Comparison of ENCODE assay signal across 13 mouse cellular contexts in the genomic region with DNA sequence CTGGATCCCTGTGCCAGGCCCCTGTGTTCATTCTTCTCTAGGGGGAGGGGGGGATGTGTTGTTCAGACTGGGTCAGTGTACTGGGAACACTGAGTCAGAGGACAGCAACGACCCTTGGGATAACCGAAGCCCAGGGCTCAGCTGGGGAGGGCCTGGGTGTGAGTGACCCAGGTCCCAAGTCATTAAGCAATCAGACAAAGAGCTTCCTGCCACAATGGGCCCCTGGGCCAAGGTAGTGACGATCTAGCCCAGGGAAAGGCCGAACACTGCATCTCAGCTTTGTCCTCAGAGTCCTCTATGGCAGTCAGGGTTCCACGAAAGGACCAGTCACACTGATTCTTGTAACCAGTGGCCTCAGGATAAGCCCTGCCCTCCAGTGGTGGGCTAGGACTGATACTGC. TPM values are rescaled to one million over a fixed set of nuclear protein-coding genes. Genes with fewer than 3 reads are reported as not detected.
DNase-seq lines count a peak whose midpoint lies in the region; ATAC-seq and TF ChIP-seq lines count a peak whose summit lies in the region.
"Had no signal": no experiment of that assay in that cellular context is flagged by ENCODE, and none has a peak within 500 bp of the region (broad histone marks: within the 10 kb centered on the region; RNA-seq: fewer than 3 reads in every experiment).

No protein-coding gene starts in this region.

- no peaks in the 10 kb centered on the region; the same call in 1 of the 2 replicates for H3K27me3 ChIP-seq in hindbrain, embryonic 10.5 days (ENCODE audit: insufficient read depth, poor library complexity, severe bottlenecking)
- H3K27me3 ChIP-seq in hindbrain, embryonic 13.5 days: no peaks in the 10 kb centered on the region
- no peaks in the 10 kb centered on the region for H3K27me3 ChIP-seq in liver, postnatal 0 days (ENCODE audit: insufficient read depth, low read length)
- no peaks in the 10 kb centered on the region; the same call in 1 of the 2 replicates for H3K27me3 ChIP-seq in liver, embryonic 11.5 days (replicated peaks; ENCODE audit: control insufficient read depth, insufficient read depth, low read length)
- H3K27me3 ChIP-seq in heart, embryonic 13.5 days (replicated peaks): no peaks in the 10 kb centered on the region
- H3K27me3 ChIP-seq: embryonic facial prominence, embryonic 13.5 days; forebrain, embryonic 13.5 days; midbrain, embryonic 13.5 days had no signal

- peak overlapping the region; percentile 16; the same call in 1 of the 2 replicates for H3K27ac ChIP-seq in hindbrain, embryonic 10.5 days
- no peak overlapping the region for H3K27ac ChIP-seq in hindbrain, embryonic 13.5 days
- H3K27ac ChIP-seq in liver, postnatal 0 days (ENCODE audit: low read depth): peak overlapping the region; percentile 16; the same call in 1 of the 2 replicates
- H3K27ac ChIP-seq in liver, embryonic 11.5 days (ENCODE audit: low read depth, low read length): no peak overlapping the region; the same call in 1 of the 2 replicates
- H3K27ac ChIP-seq in heart, embryonic 13.5 days (replicated peaks): peak overlapping the region; percentile 85
- H3K27ac ChIP-seq: forebrain, embryonic 13.5 days had no signal

- H3K4me2 ChIP-seq in hindbrain, embryonic 13.5 days: no peak overlapping the region
- no peak overlapping the region for H3K4me2 ChIP-seq in liver, postnatal 0 days (ENCODE audit: low read depth, low read length)
- no peak overlapping the region for H3K4me2 ChIP-seq in liver, embryonic 11.5 days
- H3K4me2 ChIP-seq in heart, embryonic 13.5 days: no peak overlapping the region
- H3K4me2 ChIP-seq: embryonic facial prominence, embryonic 13.5 days; forebrain, embryonic 13.5 days; midbrain, embryonic 13.5 days had no signal

- no peak for ATAC-seq in hindbrain, embryonic 13.5 days (ENCODE audit: low FRiP score)
- ATAC-seq in liver, postnatal 0 days: no peak
- ATAC-seq in liver, embryonic 11.5 days (replicated peaks; ENCODE audit: low FRiP score): no peak
- ATAC-seq in heart, embryonic 13.5 days (ENCODE audit: extremely low read depth, insufficient number of reproducible peaks, low FRiP score, low TSS enrichment): no peak
- ATAC-seq: CD4-positive, CD25-positive, alpha-beta regulatory T cell, adult 4 months; forebrain, embryonic 13.5 days; midbrain, embryonic 13.5 days had no signal

- no peaks in the 10 kb centered on the region for H3K36me3 ChIP-seq in hindbrain, embryonic 10.5 days
- H3K36me3 ChIP-seq in hindbrain, embryonic 13.5 days: no peaks in the 10 kb centered on the region
- H3K36me3 ChIP-seq in liver, postnatal 0 days (replicated peaks; ENCODE audit: insufficient read depth, low read length): no peaks in the 10 kb centered on the region
- H3K36me3 ChIP-seq in liver, embryonic 11.5 days (ENCODE audit: control insufficient read depth, insufficient read depth, low read length): no peaks in the 10 kb centered on the region
- 0 out of 2 replicates have a peak, but pooled peaks cover 5% of the 10 kb centered on the region for H3K36me3 ChIP-seq in heart, embryonic 13.5 days
- H3K36me3 ChIP-seq: embryonic facial prominence, embryonic 13.5 days; midbrain, embryonic 13.5 days had no signal

- no peaks in the 10 kb centered on the region for H3K9me3 ChIP-seq in hindbrain, embryonic 10.5 days
- H3K9me3 ChIP-seq in hindbrain, embryonic 13.5 days: no peaks in the 10 kb centered on the region
- no peaks in the 10 kb centered on the region for H3K9me3 ChIP-seq in liver, postnatal 0 days (ENCODE audit: low read length)
- H3K9me3 ChIP-seq in liver, embryonic 11.5 days (ENCODE audit: control insufficient read depth, low read length): no peaks in the 10 kb centered on the region
- no peaks in the 10 kb centered on the region for H3K9me3 ChIP-seq in heart, embryonic 13.5 days
- H3K9me3 ChIP-seq: embryonic facial prominence, embryonic 13.5 days; forebrain, embryonic 13.5 days; midbrain, embryonic 13.5 days had no signal

- no peak for TF ChIP-seq CTCF in liver, postnatal 0 days (IDR thresholded peaks at IDR 0.05; ENCODE audit: low read depth)

- 62% methylated on average over 5 of the region's 5 CpGs for WGBS in hindbrain, embryonic 10.5 days
- WGBS in hindbrain, embryonic 13.5 days: 69% methylated on average over 5 of the region's 5 CpGs
- 55% methylated on average over 5 of the region's 5 CpGs for WGBS in liver, postnatal 0 days (ENCODE audit: insufficient replicate concordance)
- 63% methylated on average over 5 of the region's 5 CpGs for WGBS in liver, embryonic 11.5 days
- WGBS in heart, embryonic 13.5 days: 52% methylated on average over 5 of the region's 5 CpGs

- H3K4me3 ChIP-seq in hindbrain, embryonic 10.5 days: no peak overlapping the region
- no peak overlapping the region for H3K4me3 ChIP-seq in hindbrain, embryonic 13.5 days
- no peak overlapping the region for H3K4me3 ChIP-seq in liver, postnatal 0 days (ENCODE audit: low read depth, low read length)
- H3K4me3 ChIP-seq in liver, embryonic 11.5 days (ENCODE audit: low read depth, low read length): no peak overlapping the region
- no peak overlapping the region for H3K4me3 ChIP-seq in heart, embryonic 13.5 days
- H3K4me3 ChIP-seq: embryonic facial prominence, embryonic 13.5 days; forebrain, embryonic 13.5 days; midbrain, embryonic 13.5 days had no signal

- DNase-seq in hindbrain, embryonic 10.5 days (ENCODE audit: low spot score): no peak
- no peak for DNase-seq in liver, postnatal 0 days
- DNase-seq in liver, embryonic 11.5 days (ENCODE audit: low spot score): no peak
- DNase-seq in lung, postnatal 14 days: peak; percentile 22
- DNase-seq in embryo, embryonic 10.5 days (ENCODE audit: low spot score): no peak
- DNase-seq: adrenal gland, postnatal 36 days; cerebellum, postnatal 10 days had no signal

- H3K4me1 ChIP-seq in hindbrain, embryonic 10.5 days (replicated peaks): peaks cover 58% of the 10 kb centered on the region
- peaks cover 25% of the 10 kb centered on the region for H3K4me1 ChIP-seq in hindbrain, embryonic 13.5 days (replicated peaks)
- H3K4me1 ChIP-seq in liver, postnatal 0 days (ENCODE audit: insufficient read depth): no peaks in the 10 kb centered on the region
- peaks cover 9% of the 10 kb centered on the region for H3K4me1 ChIP-seq in liver, embryonic 11.5 days (replicated peaks; ENCODE audit: control insufficient read depth, insufficient read depth, low read length)
- peaks cover 77% of the 10 kb centered on the region for H3K4me1 ChIP-seq in heart, embryonic 13.5 days

- no peak for TF ChIP-seq EP300 in liver, postnatal 0 days (IDR thresholded peaks at IDR 0.05; ENCODE audit: low read depth)

- H3K9ac ChIP-seq in hindbrain, embryonic 13.5 days: no peak overlapping the region
- H3K9ac ChIP-seq in liver, postnatal 0 days (replicated peaks): no peak overlapping the region
- H3K9ac ChIP-seq in liver, embryonic 11.5 days (ENCODE audit: low read depth, low read length): no peak overlapping the region
- no peak overlapping the region for H3K9ac ChIP-seq in heart, embryonic 13.5 days
- H3K9ac ChIP-seq: embryonic facial prominence, embryonic 13.5 days; forebrain, embryonic 13.5 days; midbrain, embryonic 13.5 days had no signal

RNA-seq across cellular contexts. Expression of gene Loxl1, which starts 9.9 kb away (rescaled TPM):
- 9.9 and 14.5 TPM in 2 replicates for polyA plus RNA-seq in hindbrain, embryonic 10.5 days (2016; fragmentation: Nextera tagmentation; extraction: Ambion mirVana)
- polyA plus RNA-seq in hindbrain, embryonic 13.5 days (2015; fragmentation: Nextera tagmentation; extraction: Ambion mirVana): 8.0 and 8.1 TPM in 2 replicates
- polyA plus RNA-seq in liver, postnatal 0 days (2015; fragmentation: Nextera tagmentation; extraction: Ambion mirVana): 2.8 and 3.1 TPM in 2 replicates
- 9.6 and 11.0 TPM in 2 replicates for polyA plus RNA-seq in liver, embryonic 11.5 days (2014; fragmentation: Nextera tagmentation; extraction: Ambion mirVana)
- 51.5 TPM in 2 replicates for polyA plus RNA-seq in heart, embryonic 13.5 days (2015; fragmentation: Nextera tagmentation; extraction: Ambion mirVana)
- polyA plus RNA-seq: CD4-positive, CD25-positive, alpha-beta regulatory T cell, adult 4 months had no signal

RNA-seq across cellular contexts. Expression of gene Stoml1, which starts 50.2 kb away (rescaled TPM):
- 27.7 and 39.8 TPM in 2 replicates for polyA plus RNA-seq in hindbrain, embryonic 10.5 days (2016; fragmentation: Nextera tagmentation; extraction: Ambion mirVana)
- polyA plus RNA-seq in hindbrain, embryonic 13.5 days (2015; fragmentation: Nextera tagmentation; extraction: Ambion mirVana): 105 and 116 TPM in 2 replicates
- polyA plus RNA-seq in liver, postnatal 0 days (2015; fragmentation: Nextera tagmentation; extraction: Ambion mirVana): 5.6 and 6.7 TPM in 2 replicates
- 9.7 and 12.9 TPM in 2 replicates for polyA plus RNA-seq in liver, embryonic 11.5 days (2014; fragmentation: Nextera tagmentation; extraction: Ambion mirVana)
- polyA plus RNA-seq in heart, embryonic 13.5 days (2015; fragmentation: Nextera tagmentation; extraction: Ambion mirVana): 25.0 and 25.6 TPM in 2 replicates

RNA-seq across cellular contexts. Expression of gene Pml, which starts 53.5 kb away (rescaled TPM):
- 9.5 and 13.5 TPM in 2 replicates for polyA plus RNA-seq in hindbrain, embryonic 10.5 days (2016; fragmentation: Nextera tagmentation; extraction: Ambion mirVana)
- 4.0 and 4.7 TPM in 2 replicates for polyA plus RNA-seq in hindbrain, embryonic 13.5 days (2015; fragmentation: Nextera tagmentation; extraction: Ambion mirVana)
- polyA plus RNA-seq in liver, postnatal 0 days (2015; fragmentation: Nextera tagmentation; extraction: Ambion mirVana): 8.4 and 8.5 TPM in 2 replicates
- 28.3 and 33.2 TPM in 2 replicates for polyA plus RNA-seq in liver, embryonic 11.5 days (2014; fragmentation: Nextera tagmentation; extraction: Ambion mirVana)
- polyA plus RNA-seq in heart, embryonic 13.5 days (2015; fragmentation: Nextera tagmentation; extraction: Ambion mirVana): 11.9 and 12.9 TPM in 2 replicates

Comparison
In these comparisons a context has a peak if more than half of its experiments do, and no peak if none do; other contexts are left out.
1. H3K27ac ChIP-seq: peak in hindbrain, embryonic 10.5 days (single experiment), liver, postnatal 0 days (single experiment) and heart, embryonic 13.5 days (single experiment); none in hindbrain, embryonic 13.5 days (single experiment) and liver, embryonic 11.5 days (single experiment).